Mouse (Mus musculus): Measurements from ENCODE around the gene Slf2.
A peak's percentile ranks its signal among the peaks of the same experiment; 100 is the strongest.

Slf2 gene

GRCm38 (mm10) chr19:44930744-44931453 lies at the start of gene Slf2:
Slf2 (plus strand) TSS chr19:44931151.
- DNase-seq: peak; percentile 99

GRCm38 (mm10) chr19:44882552-44883024 lies 48.4 kb upstream of the Slf2 start:
- peak; percentile 48 for DNase-seq

- DNase-seq: no peak
These were observed 46.6 kb upstream of the Slf2 start for GRCm38 (mm10) chr19:44884331-44884730.

GRCm38 (mm10) chr19:44886475-44886874 lies 44.5 kb upstream of the Slf2 start:
- DNase-seq: no peak

GRCm38 (mm10) chr19:44887679-44888235 lies 43.2 kb upstream of the Slf2 start:
- DNase-seq: peak; percentile 69

GRCm38 (mm10) chr19:44889548-44889947 lies 41.4 kb upstream of the Slf2 start:
- no peak for DNase-seq

GRCm38 (mm10) chr19:44891446-44891845 lies 39.5 kb upstream of the Slf2 start:
- DNase-seq: no peak

GRCm38 (mm10) chr19:44893231-44893871 lies 37.6 kb upstream of the Slf2 start:
- DNase-seq: peak; percentile 81

GRCm38 (mm10) chr19:44895245-44895644 lies 35.7 kb upstream of the Slf2 start:
- DNase-seq: peak; percentile 65

- no peak for DNase-seq
These were observed 34.5 kb upstream of the Slf2 start for GRCm38 (mm10) chr19:44896450-44896849.

- no peak for DNase-seq
These were observed 33.4 kb upstream of the Slf2 start for GRCm38 (mm10) chr19:44897521-44897920.

GRCm38 (mm10) chr19:44898646-44899045 lies 32.3 kb upstream of the Slf2 start:
- DNase-seq: no peak

- DNase-seq: no peak
These were observed 31.7 kb upstream of the Slf2 start for GRCm38 (mm10) chr19:44899104-44899793.

- no peak for DNase-seq
These were observed 30.8 kb upstream of the Slf2 start for GRCm38 (mm10) chr19:44899947-44900773.

GRCm38 (mm10) chr19:44901047-44901446 lies 29.9 kb upstream of the Slf2 start:
- DNase-seq: no peak

- DNase-seq: no peak
These were observed 28.6 kb upstream of the Slf2 start for GRCm38 (mm10) chr19:44902324-44902723.

- DNase-seq: no peak
These were observed 27.5 kb upstream of the Slf2 start for GRCm38 (mm10) chr19:44903343-44904000.

- no peak for DNase-seq
These were observed 26.7 kb upstream of the Slf2 start for GRCm38 (mm10) chr19:44904141-44904720.

GRCm38 (mm10) chr19:44905316-44905715 lies 25.6 kb upstream of the Slf2 start:
- no peak for DNase-seq

GRCm38 (mm10) chr19:44907851-44908690 lies 22.9 kb upstream of the Slf2 start:
- no peak for DNase-seq

Measured in kidney, adult 11 months (tissue).